Mouse (Mus musculus): ENCODE results near the gene Iqcn.

GRCm38 (mm10) chr8:70752000-70752764 is 48.9 kb downstream of the Iqcn start:
- TF ChIP-seq GATA1 (IDR thresholded peaks at IDR 0.05; ENCODE audit: borderline replicate concordance, low read length) (no peak), FLI1 (IDR thresholded peaks at IDR 0.05; ENCODE audit: low read length) (no peak)
